Mouse (Mus musculus) forebrain, postnatal 0 days (tissue): ENCODE results near the gene Vstm2l. TPM values are rescaled to one million over a fixed set of nuclear protein-coding genes. Genes with fewer than 3 reads are reported as not detected.

ENCODE experiments used
- ATAC-seq: fragments of 200-750 bp; cut with Nextera tagmentation; 2 replicates; pipeline ENCODE4 v1.8.0; 2017; ENCODE audit warnings: mild to moderate bottlenecking, moderate library complexity
- DNase-seq: peaks from one replicate; pipeline ENCODE4 v3.0.0-alpha.2; 2015
- H3K27ac ChIP-seq: fragments of 300-500 bp; sonication (generic); 2 replicates; pipeline ENCODE4 v1.5.1; 2014; ENCODE audit warnings: low read depth, mild to moderate bottlenecking, antibody characterized with exemption, low read length, moderate library complexity, mixed read lengths
- H3K27me3 ChIP-seq: fragments of 300-500 bp; sonication (generic); 2 replicates; pipeline ENCODE4 v1.6.1; 2014; ENCODE audit warnings: mild to moderate bottlenecking, low read length, mixed read lengths; ENCODE audit not compliant: insufficient read depth
- H3K36me3 ChIP-seq: fragments of 300-500 bp; sonication (generic); 2 replicates; pipeline ENCODE4 v1.6.1; 2014; ENCODE audit warnings: mild to moderate bottlenecking, moderate library complexity; ENCODE audit not compliant: insufficient read depth
- H3K4me1 ChIP-seq: fragments of 300-500 bp; sonication (generic); 2 replicates; pipeline ENCODE4 v1.6.1; 2014; ENCODE audit warnings: antibody characterized with exemption; ENCODE audit not compliant: insufficient read depth
- H3K4me2 ChIP-seq: fragments of 300-500 bp; sonication (generic); 2 replicates; pipeline ENCODE4 v1.6.1; 2014; ENCODE audit warnings: low read depth, mild to moderate bottlenecking, moderate library complexity
- H3K4me3 ChIP-seq: fragments of 300-500 bp; sonication (generic); 2 replicates; pipeline ENCODE4 v1.5.1; 2014; ENCODE audit warnings: low read depth, low read length, mixed read lengths
- H3K9ac ChIP-seq: fragments of 300-500 bp; sonication (generic); 2 replicates; pipeline ENCODE4 v1.6.1; 2014; ENCODE audit warnings: mild to moderate bottlenecking
- H3K9me3 ChIP-seq: fragments of 300-500 bp; sonication (generic); 2 replicates; pipeline ENCODE4 v1.6.1; 2016; ENCODE audit warnings: low read length
- CTCF ChIP-seq: sonication (generic); IDR thresholded peaks from 2 replicates; pipeline ENCODE4 v1.5.1; 2016; ENCODE audit warnings: antibody characterized with exemption, control low read depth, low read depth
- WGBS: fragments of 180-500 bp; shearing (Covaris S2); extraction: QIAGEN DNeasy Blood & Tissue Kit; methylation state at CpG from one replicate; pipeline ENCODE4 v1.1.7; 2014; 5-methylcytosine and 5-hydroxymethylcytosine counted together
- polyA plus RNA-seq: library from polyadenylated mRNA; unstranded; fragments of >200 nt; fragmentation: Nextera tagmentation; extraction: Ambion mirVana; gene quantifications from 2 replicates; pipeline ENCODE4 v1.2.1, GENCODE M21; 2015
- total RNA-seq: library from RNA; depleted of rRNA; stranded (reverse); fragments of >200 nt; gene quantifications from 2 replicates; pipeline ENCODE4 v1.2.3, GENCODE M21; 2014

Vstm2l gene
- total and polyA plus RNA-seq, 2 experiments from 2014 or later: 25.9 to 113 TPM

GRCm38 (mm10) chr2:157927397-157927796, 12.9 kb downstream of the Vstm2l start:
- WGBS: 50% methylated on average over 20 of the region's 20 CpGs
- no peak overlapping the region for H3K4me2 ChIP-seq
- H3K4me3 ChIP-seq: no peak overlapping the region
- no peak overlapping the region for H3K9ac ChIP-seq
- H3K9me3 ChIP-seq: no peaks in the 10 kb centered on the region
- peaks cover 5% of the 10 kb centered on the region; the same call in 1 of the 2 replicates for H3K4me1 ChIP-seq
- DNase-seq (no peak), ATAC-seq (peak; percentile 46; the same call in 1 of the 2 replicates)
- H3K27ac ChIP-seq: no peak overlapping the region
- no peak for TF ChIP-seq CTCF
- no peaks in the 10 kb centered on the region for H3K27me3 ChIP-seq
- H3K36me3 ChIP-seq: no peaks in the 10 kb centered on the region

DNA sequence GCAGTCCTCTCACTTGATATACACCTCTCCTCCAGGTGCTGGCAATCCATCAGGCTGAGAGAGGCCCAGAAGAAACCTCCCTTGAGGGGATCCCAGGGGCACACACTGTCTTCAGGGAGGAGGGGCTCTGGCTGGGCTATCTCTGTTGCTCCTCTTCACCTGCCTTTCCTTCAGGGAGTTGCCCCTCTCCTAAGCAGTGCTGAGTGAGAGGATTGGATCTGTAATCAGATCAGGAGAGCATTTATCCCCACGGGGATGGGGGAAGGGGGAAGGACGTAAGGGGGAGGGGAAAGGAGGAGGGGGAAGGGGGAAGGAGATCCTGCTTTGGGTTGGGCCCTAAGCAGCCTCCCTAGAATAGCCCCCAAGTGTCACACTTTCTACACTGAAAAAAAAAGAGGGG, 13.4 kb downstream of the Vstm2l start:
- ATAC-seq: no peak
- 26% methylated on average over 2 of the region's 2 CpGs for WGBS
- H3K36me3 ChIP-seq: no peaks in the 10 kb centered on the region
- no peak overlapping the region for H3K9ac ChIP-seq
- peaks cover 5% of the 10 kb centered on the region; the same call in 1 of the 2 replicates for H3K4me1 ChIP-seq
- no peaks in the 10 kb centered on the region for H3K9me3 ChIP-seq
- no peaks in the 10 kb centered on the region for H3K27me3 ChIP-seq
- DNase-seq: no peak
- no peak overlapping the region for H3K4me2 ChIP-seq
- H3K4me3 ChIP-seq: no peak overlapping the region
- no peak for TF ChIP-seq CTCF
- H3K27ac ChIP-seq: no peak overlapping the region

DNA sequence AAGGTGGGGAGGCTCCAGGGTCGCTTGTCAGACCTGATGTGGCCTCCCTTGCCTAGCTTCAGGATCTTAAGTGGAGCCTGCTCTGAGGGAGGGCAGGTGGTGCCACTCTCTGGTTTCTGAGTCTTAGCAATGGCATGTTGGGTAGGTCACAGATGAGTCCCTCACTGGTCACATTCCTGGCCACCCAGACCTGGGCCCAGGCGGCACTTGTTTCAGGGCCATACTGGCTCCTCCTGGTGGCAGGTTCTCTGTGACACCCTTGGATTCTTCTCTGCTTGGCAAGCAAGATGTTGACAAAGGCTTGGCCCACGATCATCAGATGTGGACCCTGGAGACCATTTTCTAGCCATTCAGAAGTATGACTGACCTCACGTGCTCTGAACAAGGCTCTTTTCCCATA, 18.2 kb downstream of the Vstm2l start:
- Histone ChIP-seq H3K27ac (no peak overlapping the region), H3K4me2 (no peak overlapping the region), H3K36me3 (no peaks in the 10 kb centered on the region), H3K27me3 (no peaks in the 10 kb centered on the region), H3K9me3 (no peaks in the 10 kb centered on the region), H3K4me1 (0 out of 2 replicates have a peak, but pooled peaks cover under 1% of the 10 kb centered on the region), H3K4me3 (no peak overlapping the region), H3K9ac (no peak overlapping the region)
- 74% methylated on average over 4 of the region's 4 CpGs for WGBS
- ATAC-seq (no peak), DNase-seq (no peak)
- TF ChIP-seq CTCF: peak; percentile 19; the same call in 1 of the 2 replicates

DNA sequence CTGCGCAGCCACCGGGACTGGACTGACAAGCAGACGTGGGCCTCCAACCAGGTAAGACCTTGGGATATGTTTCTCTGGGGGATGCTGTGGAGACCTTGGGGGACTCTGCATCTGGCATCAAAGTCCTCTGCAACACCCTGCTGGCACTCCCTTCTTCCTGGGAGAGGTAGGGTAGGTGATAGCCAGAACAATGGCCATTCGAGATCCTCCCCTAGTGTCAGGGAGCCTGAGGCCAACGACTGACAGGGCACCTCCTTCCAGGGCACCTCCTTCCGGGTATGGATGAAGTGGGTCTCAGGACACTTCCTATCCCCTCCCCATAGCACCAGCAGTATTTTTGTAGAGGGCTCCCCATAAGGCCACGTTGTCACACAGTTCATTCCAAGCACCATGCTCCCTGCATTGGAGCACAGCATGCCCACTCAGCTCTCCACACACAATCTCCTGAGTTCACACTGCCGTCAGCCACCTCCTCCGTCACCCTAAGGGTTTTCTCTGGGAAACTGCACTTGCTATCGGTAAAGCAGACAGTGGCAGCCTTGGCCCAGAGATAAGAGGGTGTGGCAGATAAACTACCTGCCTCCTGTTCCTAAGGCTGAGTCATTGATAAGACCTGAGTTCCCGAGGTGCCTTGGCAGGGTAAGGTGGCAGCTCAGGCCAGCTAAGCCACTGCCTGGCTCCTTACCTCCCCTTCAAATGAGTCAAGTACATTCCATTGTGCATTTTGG, 21.2 kb downstream of the Vstm2l start:
- Histone ChIP-seq H3K9me3 (no peaks in the 10 kb centered on the region), H3K36me3 (peaks cover 5% of the 10 kb centered on the region; the same call in 1 of the 2 replicates), H3K27ac (no peak overlapping the region), H3K4me2 (no peak overlapping the region), H3K4me1 (0 out of 2 replicates have a peak, but pooled peaks cover 1% of the 10 kb centered on the region), H3K9ac (no peak overlapping the region), H3K27me3 (no peaks in the 10 kb centered on the region), H3K4me3 (no peak overlapping the region)
- WGBS: 77% methylated on average over 11 of the region's 11 CpGs
- DNase-seq (no peak), ATAC-seq (no peak)
- TF ChIP-seq CTCF: no peak

GRCm38 (mm10) chr2:157936676-157937075, 22.2 kb downstream of the Vstm2l start:
- DNase-seq (no peak), ATAC-seq (no peak)
- H3K4me3 ChIP-seq: no peak overlapping the region
- peaks cover 8% of the 10 kb centered on the region; the same call in 1 of the 2 replicates for H3K4me1 ChIP-seq
- peaks cover 5% of the 10 kb centered on the region; the same call in 1 of the 2 replicates for H3K36me3 ChIP-seq
- peak; percentile 25; the same call in 1 of the 2 replicates for TF ChIP-seq CTCF
- no peak overlapping the region for H3K27ac ChIP-seq
- 86% methylated on average over 4 of the region's 4 CpGs for WGBS
- H3K9ac ChIP-seq: no peak overlapping the region
- H3K9me3 ChIP-seq: no peaks in the 10 kb centered on the region
- no peak overlapping the region for H3K4me2 ChIP-seq
- H3K27me3 ChIP-seq: no peaks in the 10 kb centered on the region

- 0 out of 2 replicates have a peak overlapping the region, but pooled peaks have one; percentile 5 for H3K4me3 ChIP-seq
- DNase-seq: no peak
- TF ChIP-seq CTCF: no peak
- H3K9me3 ChIP-seq: no peaks in the 10 kb centered on the region
- peaks cover 5% of the 10 kb centered on the region; the same call in 1 of the 2 replicates for H3K36me3 ChIP-seq
- peaks cover 17% of the 10 kb centered on the region for H3K4me1 ChIP-seq
- 10% methylated on average over 18 of the region's 18 CpGs for WGBS
- no peak overlapping the region for H3K27ac ChIP-seq
- no peak for ATAC-seq
- no peaks in the 10 kb centered on the region; the same call in 1 of the 2 replicates for H3K27me3 ChIP-seq
- no peak overlapping the region for H3K9ac ChIP-seq
- no peak overlapping the region for H3K4me2 ChIP-seq
These were observed 26.2 kb downstream of the Vstm2l start for GRCm38 (mm10) chr2:157940586-157941185.
